Mouse (Mus musculus): ENCODE results near the gene Dab1.

Dab1 gene

GRCm38 (mm10) chr4:104438730-104439129 lies 819.6 kb downstream of the Dab1 start:
- DNase-seq (ENCODE audit: extremely low read depth, low read depth, low spot score) = no peak

GRCm38 (mm10) chr4:104439641-104440040 lies 820.5 kb downstream of the Dab1 start:
- DNase-seq (ENCODE audit: extremely low read depth, low read depth, low spot score) = no peak

DNA sequence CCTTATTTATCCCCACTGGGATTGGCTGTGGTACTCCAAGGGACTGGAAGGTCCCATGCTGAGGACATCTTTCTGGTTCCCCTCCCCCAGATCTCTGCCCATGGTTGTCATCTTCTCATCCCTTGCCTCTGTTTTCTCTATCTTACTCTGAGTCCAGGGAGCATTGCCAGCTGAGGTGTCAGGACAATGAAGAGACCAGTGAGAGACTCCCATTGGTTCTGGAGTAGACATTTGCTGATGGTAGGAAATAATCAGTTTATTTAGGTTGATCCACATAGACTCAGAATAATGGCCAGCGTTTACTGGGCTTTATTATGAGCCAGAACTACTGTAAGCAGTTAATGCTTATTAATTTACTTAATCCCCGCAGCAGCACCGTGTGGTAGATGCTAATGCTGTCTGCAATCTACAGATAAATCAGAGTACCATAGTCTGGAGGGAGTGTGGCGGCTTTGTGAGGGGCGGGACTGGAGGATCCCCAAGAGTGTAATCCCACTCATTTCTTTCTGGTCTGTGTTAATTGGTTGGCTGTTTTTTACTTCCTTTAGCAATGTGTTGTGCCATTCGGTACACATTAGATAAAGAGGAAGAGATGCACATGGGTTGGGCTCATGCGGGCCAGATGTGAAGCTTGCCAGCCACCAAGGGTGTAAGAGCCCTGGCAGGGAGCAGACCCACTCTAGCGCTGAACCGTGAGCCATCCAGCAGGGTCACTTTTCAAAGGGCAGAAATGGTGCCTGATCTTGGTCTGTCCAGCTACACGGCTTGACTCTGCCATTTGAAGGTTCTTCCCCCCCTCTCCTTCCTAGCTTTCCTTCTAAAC lies 824.0 kb downstream of the Dab1 start:
- DNase-seq (ENCODE audit: extremely low read depth, low read depth, low spot score) = no peak

DNA sequence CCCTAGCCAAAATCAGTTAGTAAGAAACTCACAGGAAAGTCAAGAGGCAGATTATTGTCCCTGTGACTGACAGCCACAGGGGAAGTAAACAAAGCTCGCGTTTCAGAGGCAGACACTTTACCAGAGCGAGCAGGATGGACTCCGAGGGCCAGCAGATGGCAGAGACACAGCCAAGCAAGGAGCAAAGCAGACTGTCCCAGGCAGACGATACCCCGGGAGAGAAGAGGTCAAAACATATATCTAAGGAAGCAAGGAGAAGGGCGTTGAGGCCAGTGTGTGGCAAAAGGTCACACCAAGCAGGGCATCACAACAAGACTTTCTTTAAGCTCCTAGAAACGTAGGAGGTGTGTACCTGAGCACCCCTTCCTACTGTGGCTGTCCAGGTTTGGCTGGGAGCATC lies 824.6 kb downstream of the Dab1 start:
- DNase-seq (ENCODE audit: extremely low read depth, low read depth, low spot score) = no peak

- DNase-seq (ENCODE audit: extremely low read depth, low read depth, low spot score) = no peak
Measured at GRCm38 (mm10) chr4:104444985-104445384, 825.8 kb downstream of the Dab1 start.

DNA sequence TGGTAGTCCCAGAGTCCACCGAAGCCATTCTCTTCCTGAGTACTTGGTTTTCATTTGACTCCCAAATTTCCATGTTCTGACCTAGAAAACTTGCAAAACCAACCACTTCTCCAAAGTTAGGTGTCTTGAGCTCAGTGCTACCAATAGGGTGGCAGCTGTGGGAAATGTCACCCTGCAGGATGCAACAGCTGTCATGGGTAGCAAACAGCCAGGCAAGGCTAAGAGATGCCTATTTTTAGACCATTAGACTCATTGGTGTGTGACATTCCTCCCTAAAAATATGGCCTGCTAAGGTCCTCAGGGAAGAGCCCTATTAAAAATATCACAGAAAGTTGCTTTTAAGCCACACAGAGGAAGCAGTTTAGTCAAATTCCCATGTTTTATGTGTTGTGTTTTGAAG lies 829.0 kb downstream of the Dab1 start:
- no peak for DNase-seq (ENCODE audit: extremely low read depth, low read depth, low spot score)

DNA sequence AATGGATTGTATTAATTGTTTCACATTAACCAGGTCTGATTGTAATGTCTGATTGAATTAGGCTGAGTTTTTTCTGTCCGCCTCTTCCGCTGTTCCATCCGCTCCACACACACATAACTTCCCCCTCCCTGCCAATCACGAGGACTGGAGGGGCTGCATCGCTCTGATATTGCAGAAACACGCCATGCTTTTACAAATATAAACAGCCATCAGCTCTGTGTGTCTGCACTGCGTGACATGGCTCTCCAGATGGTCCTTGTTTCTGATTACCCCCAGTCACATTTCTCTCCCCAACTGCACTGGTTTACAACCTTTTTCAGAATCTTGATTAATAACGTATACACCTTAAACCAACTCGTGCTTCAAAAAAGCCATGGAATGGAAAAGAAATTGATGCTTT lies 831.5 kb downstream of the Dab1 start:
- no peak for DNase-seq (ENCODE audit: extremely low read depth, low read depth, low spot score)

GRCm38 (mm10) chr4:104452587-104452986 lies 833.4 kb downstream of the Dab1 start:
- no peak for DNase-seq (ENCODE audit: extremely low read depth, low read depth, low spot score)

- no peak for DNase-seq (ENCODE audit: extremely low read depth, low read depth, low spot score)
Measured at GRCm38 (mm10) chr4:104455151-104455550, 836.0 kb downstream of the Dab1 start.

DNA sequence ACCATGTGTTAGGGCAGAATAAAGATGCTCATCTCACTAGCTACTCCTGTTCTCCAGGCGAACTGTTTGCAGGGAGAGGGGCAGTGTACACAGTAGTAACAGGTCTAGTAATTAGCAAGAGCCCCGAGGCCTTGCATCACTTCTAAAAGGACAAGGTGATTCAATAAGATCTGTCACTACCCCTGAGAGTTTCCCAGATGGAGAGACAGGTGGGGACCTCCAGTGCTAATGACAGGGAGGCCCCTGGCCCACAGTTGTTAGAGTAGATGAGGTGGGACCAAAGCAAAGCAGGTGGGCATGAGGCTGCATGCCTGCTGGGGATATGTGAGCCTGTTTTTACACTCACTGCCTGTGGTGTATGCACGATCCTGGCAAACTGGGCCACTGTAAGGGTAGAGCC lies 836.6 kb downstream of the Dab1 start:
- DNase-seq (ENCODE audit: extremely low read depth, low read depth, low spot score) = no peak

- no peak for DNase-seq (ENCODE audit: extremely low read depth, low read depth, low spot score)
Measured at GRCm38 (mm10) chr4:104456173-104456873, 837.2 kb downstream of the Dab1 start.

DNA sequence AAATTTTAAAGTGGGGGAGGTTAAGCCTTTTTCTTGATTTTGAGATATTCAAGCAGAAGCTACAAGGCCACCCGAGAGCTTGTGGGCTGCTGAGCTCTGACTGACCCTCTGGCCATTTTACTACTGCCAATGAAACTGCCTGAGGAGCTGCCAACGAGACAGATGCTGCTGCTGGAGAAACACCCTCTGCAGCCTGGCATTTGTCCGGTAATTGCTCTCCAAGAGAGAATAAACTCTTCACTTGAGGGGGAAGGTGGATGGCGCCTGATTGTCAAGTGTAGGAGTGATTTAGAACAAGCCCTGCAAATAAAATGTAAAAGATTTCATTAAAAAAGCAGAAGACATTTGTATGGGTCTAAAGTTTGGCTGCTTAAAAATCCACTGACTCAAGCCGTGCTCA lies 839.6 kb downstream of the Dab1 start:
- no peak for DNase-seq (ENCODE audit: extremely low read depth, low read depth, low spot score)

DNA sequence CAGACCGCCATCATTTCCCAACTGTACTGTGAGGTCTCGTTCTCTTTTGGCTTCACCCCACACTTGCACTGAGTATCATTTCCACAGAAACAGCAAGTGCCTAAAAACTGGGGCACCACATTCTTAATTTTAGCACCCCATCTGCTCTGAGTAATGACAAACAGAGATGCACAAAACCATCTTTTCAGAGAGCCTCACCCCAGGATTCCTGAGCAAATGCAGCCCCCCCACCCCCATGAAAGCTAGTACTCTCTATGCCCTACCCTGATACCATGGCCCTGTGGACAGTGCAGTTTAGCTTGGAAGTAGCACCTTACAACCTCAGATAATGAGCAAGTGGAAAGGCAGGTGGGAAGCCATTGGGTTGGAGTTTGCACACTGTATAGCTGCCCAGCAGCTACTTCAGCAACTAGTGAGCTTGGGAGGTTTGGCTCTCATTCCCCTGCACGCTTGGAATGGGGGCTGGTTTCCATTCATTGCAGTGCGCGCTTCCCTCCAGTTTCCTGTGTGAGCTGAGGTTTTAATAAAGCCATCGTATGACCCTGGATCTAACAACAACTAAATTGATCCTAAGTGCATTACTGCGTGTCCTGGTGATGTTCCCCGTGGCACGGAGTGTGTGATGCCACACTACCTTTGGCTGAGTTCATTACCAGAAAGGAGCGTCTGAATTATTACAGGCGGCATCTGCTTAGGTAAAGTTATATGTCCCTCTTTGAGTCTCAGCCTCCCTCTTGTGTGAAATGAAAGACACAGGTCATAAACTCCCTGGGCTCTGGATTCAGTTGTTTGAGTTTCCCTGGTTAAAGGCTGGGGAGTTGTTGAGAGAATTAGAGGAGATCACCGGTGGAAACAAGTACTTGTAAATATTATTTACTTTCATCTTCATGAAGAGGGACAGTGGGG lies 842.2 kb downstream of the Dab1 start:
- no peak for DNase-seq (ENCODE audit: extremely low read depth, low read depth, low spot score)

DNA sequence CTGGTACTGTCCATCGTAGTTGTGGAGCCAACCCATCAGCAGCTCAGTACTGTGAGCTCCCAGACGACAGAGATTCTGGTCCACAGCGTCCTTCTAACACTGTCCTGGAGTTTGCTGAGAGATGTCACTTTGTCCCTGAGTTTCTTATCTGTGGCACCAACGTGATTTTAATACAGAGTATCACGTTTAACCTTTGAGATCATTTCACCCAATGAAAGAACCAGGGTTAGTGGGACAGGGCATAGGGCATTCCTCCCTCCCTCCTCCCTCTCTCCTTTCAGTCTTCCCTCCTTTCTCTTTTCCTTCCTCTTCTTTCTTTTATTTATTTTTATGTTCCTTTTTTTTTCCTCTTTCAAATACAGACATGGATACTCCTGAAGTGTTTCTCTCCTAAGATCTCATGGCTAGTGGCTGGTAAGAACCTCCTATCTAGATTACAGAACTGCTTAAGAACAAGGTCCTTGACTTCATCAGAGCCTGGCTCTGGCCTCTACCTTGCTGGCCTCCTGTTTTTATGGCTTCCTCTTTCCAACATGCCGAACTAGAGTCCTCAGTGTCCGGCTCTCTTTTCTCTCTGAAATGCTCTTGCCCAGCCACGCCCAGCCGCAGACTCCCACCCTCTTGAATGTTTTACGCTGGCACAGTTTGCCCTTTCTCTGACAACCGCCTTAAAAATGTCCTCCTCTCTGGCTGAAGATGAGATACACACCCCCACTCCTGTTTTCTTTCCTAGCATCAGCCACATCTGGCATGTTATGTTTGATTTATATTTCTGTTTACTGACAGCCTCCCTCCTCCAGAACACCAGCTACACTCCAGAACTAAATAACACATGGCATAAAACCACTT lies 844.0 kb downstream of the Dab1 start:
- DNase-seq (ENCODE audit: extremely low read depth, low read depth, low spot score) = no peak

GRCm38 (mm10) chr4:104463781-104464170 lies 844.6 kb downstream of the Dab1 start:
- no peak for DNase-seq (ENCODE audit: extremely low read depth, low read depth, low spot score)

DNA sequence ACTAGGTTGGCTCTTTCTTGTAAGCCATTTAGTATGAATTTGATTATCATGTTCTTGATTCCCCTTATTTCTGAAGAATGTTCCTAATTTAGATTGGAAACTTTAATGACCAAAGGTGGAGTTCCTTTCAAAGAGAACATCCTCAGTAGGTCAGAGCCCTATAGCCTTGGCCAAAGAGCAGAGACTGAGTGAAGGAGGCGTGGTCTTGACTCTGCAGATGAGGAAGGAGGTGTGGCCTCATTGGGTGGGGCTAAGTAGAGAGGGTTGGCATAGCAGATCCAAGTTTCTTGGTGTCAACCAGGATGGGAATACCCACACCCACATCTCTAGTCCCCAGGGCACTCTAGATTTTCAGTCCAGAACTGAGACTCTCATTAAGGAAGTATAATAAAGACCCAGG lies 846.4 kb downstream of the Dab1 start:
- DNase-seq (ENCODE audit: extremely low read depth, low read depth, low spot score) = no peak

GRCm38 (mm10) chr4:104468666-104469065 lies 849.5 kb downstream of the Dab1 start:
- no peak for DNase-seq (ENCODE audit: extremely low read depth, low read depth, low spot score)

DNA sequence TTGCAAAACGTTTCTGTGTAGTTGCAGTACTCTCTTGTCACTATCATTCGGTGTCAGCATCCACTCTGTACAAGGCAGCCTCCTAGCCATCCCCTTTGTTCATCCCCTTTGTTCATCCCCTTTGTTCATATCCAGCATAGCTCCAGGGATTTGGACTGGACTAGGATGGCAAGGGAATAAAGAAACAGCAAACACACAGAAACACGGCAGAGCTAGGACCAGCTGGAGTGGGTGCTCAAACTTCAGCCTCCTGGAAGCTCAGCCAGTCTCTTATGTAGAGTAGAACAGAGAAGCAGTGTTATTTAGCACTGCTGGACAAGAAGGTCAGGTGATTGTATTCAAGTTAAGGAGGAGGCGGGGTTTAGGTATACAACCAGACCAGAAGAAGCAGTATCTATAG lies 853.8 kb downstream of the Dab1 start:
- DNase-seq (ENCODE audit: extremely low read depth, low read depth, low spot score) = no peak

DNA sequence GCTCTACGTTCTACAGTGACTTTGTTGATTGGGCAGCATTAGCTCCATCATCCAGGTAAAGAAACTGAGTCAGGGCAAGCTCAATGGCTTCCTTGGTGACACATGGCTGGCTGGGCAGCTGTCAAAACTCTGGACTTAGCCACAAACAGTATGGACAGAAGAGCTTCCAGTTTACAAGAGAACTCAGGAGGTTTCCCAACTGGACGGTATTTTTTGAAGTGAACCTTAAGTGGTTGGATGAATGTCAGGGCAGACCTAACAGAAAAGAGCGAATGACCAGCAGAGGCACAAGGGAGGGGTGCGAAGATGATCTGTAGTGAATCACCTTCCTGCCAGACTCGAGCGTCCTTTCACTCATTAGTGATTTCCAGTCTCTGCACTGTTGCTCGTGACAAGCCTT lies 857.7 kb downstream of the Dab1 start:
- DNase-seq (ENCODE audit: extremely low read depth, low read depth, low spot score) = no peak

GRCm38 (mm10) chr4:104483948-104484347 lies 864.8 kb downstream of the Dab1 start:
- peak; percentile 11 for DNase-seq (ENCODE audit: extremely low read depth, low read depth, low spot score)

- DNase-seq (ENCODE audit: extremely low read depth, low read depth, low spot score) = no peak
Measured at GRCm38 (mm10) chr4:104497221-104497620, 878.1 kb downstream of the Dab1 start.

Measured in fat pad, adult 2 months (tissue).